Mouse (Mus musculus): ENCODE measurements at regions not wholly inside any gene's neighbourhood (a gene's known extent, or its start where the extent isn't known, plus 50 kb on each side); places are given as distances from the start of the nearest gene placed in this dataset.
A peak's percentile ranks its signal among the peaks of the same experiment; 100 is the strongest.

GRCm38 (mm10) chr1:77081660-77082059 is 433.2 kb downstream of the Epha4 start:
- peak in 1 of 2 experiments; percentile 6 for DNase-seq
- intact Hi-C loops (cut with DNase I): no loop called here

- intact Hi-C loops (cut with DNase I): no loop called here
- DNase-seq: no peak
Observed at GRCm38 (mm10) chr1:77082410-77082809, 432.5 kb downstream of the Epha4 start.

- intact Hi-C loops (cut with DNase I): no loop called here
- no peak for DNase-seq
Observed at GRCm38 (mm10) chr1:77093551-77093950, 421.3 kb downstream of the Epha4 start.

GRCm38 (mm10) chr1:77101726-77102272 is 413.1 kb downstream of the Epha4 start:
- intact Hi-C loops (cut with DNase I): no loop called here
- no peak for DNase-seq

GRCm38 (mm10) chr1:77102421-77103133 is 412.3 kb downstream of the Epha4 start:
- intact Hi-C loops (cut with DNase I): no loop called here
- peak; percentile 15 to 49 for DNase-seq

- intact Hi-C loops (cut with DNase I): no loop called here
- no peak for DNase-seq
Observed at GRCm38 (mm10) chr1:77109861-77110785, 404.8 kb downstream of the Epha4 start.

- DNase-seq: no peak
- intact Hi-C loops (cut with DNase I): no loop called here
Observed at GRCm38 (mm10) chr1:77128411-77128810, 386.5 kb downstream of the Epha4 start.

- DNase-seq: no peak
- intact Hi-C loops (cut with DNase I): no loop called here
Observed at GRCm38 (mm10) chr1:77137663-77138062, 377.2 kb downstream of the Epha4 start.

- DNase-seq: peak; percentile 19 to 37
- intact Hi-C loops (cut with DNase I): no loop called here
Observed at GRCm38 (mm10) chr1:77140906-77141305, 374.0 kb downstream of the Epha4 start.

GRCm38 (mm10) chr1:77148052-77148451 is 366.8 kb downstream of the Epha4 start:
- intact Hi-C loops (cut with DNase I): no loop called here
- DNase-seq: no peak

GRCm38 (mm10) chr1:77168316-77168715 is 346.6 kb downstream of the Epha4 start:
- DNase-seq: no peak
- intact Hi-C loops (cut with DNase I): no loop called here

- no peak for DNase-seq
- intact Hi-C loops (cut with DNase I): no loop called here
Observed at GRCm38 (mm10) chr1:77172463-77172862, 342.4 kb downstream of the Epha4 start.

- DNase-seq: no peak
- intact Hi-C loops (cut with DNase I): no loop called here
Observed at GRCm38 (mm10) chr1:77174801-77175200, 340.1 kb downstream of the Epha4 start.

GRCm38 (mm10) chr1:77175214-77175613 is 339.7 kb downstream of the Epha4 start:
- no peak for DNase-seq
- intact Hi-C loops (cut with DNase I): no loop called here

- DNase-seq: no peak
- intact Hi-C loops (cut with DNase I): no loop called here
Observed at GRCm38 (mm10) chr1:77176516-77176915, 338.4 kb downstream of the Epha4 start.

GRCm38 (mm10) chr1:77183965-77184364 is 330.9 kb downstream of the Epha4 start:
- DNase-seq: no peak

GRCm38 (mm10) chr1:77190141-77190540 is 324.7 kb downstream of the Epha4 start:
- no peak for DNase-seq
- intact Hi-C loops (cut with DNase I): no loop called here

More at GRCm38 (mm10) chr1:77183965-77184364, 330.9 kb downstream of the Epha4 start:
- intact Hi-C loops (cut with DNase I): no loop called here

GRCm38 (mm10) chr1:77201321-77201917 is 313.5 kb downstream of the Epha4 start:
- DNase-seq: no peak

GRCm38 (mm10) chr1:77202948-77203347 is 311.9 kb downstream of the Epha4 start:
- intact Hi-C loops (cut with DNase I): no loop called here
- no peak for DNase-seq

More at GRCm38 (mm10) chr1:77201321-77201917, 313.5 kb downstream of the Epha4 start:
- intact Hi-C loops (cut with DNase I): no loop called here

- DNase-seq: no peak
- intact Hi-C loops (cut with DNase I): no loop called here
Observed at GRCm38 (mm10) chr1:77206535-77206934, 308.4 kb downstream of the Epha4 start.

GRCm38 (mm10) chr1:77209395-77209794 is 305.5 kb downstream of the Epha4 start:
- intact Hi-C loops (cut with DNase I): no loop called here

More at GRCm38 (mm10) chr1:77209395-77209794, 305.5 kb downstream of the Epha4 start:
- DNase-seq: no peak

Measured in gastrocnemius, postnatal 36 days (tissue).